Mouse (Mus musculus): Measurements from ENCODE around the gene Ndufs8. TPM values are rescaled to one million over a fixed set of nuclear protein-coding genes. Genes with fewer than 3 reads are reported as not detected.

Gene Ndufs8
- polyA plus RNA-seq, 1 experiment from 2014 or later, result 254 TPM

DNA sequence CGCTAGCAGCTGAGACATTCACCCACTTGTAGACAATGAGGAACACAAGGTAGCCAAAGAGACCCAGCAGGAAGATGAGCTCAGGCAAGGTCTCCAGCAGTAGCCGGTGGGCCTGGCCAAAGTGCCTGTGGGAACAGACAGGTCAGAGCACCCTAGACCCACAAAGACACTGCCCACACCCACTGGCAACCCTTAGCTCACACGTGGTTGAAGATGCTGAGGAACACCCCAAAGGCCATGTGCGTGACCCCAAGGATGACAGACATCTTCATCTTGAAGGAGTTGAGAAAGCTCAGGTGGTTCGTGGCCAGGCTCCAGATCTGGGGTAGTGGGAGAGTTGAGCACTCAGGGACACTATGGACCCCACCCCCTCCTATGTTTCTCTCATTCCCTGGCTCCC is 15.0 kb downstream of the Ndufs8 start:
- H3K4me3 ChIP-seq, result no peak overlapping the region
- H3K27ac ChIP-seq, result no peak overlapping the region
- ATAC-seq (ENCODE audit: insufficient number of reproducible peaks, low FRiP score, low TSS enrichment, low read depth), result no peak
- no peaks in the 10 kb centered on the region for H3K27me3 ChIP-seq
- no peak overlapping the region for H3K9ac ChIP-seq
- H3K36me3 ChIP-seq, result peaks cover 88% of the 10 kb centered on the region
- H3K4me2 ChIP-seq, result no peak overlapping the region
- H3K4me1 ChIP-seq, result no peaks in the 10 kb centered on the region
- 93% methylated on average over 5 of the region's 5 CpGs for WGBS
- no peaks in the 10 kb centered on the region for H3K9me3 ChIP-seq

DNA sequence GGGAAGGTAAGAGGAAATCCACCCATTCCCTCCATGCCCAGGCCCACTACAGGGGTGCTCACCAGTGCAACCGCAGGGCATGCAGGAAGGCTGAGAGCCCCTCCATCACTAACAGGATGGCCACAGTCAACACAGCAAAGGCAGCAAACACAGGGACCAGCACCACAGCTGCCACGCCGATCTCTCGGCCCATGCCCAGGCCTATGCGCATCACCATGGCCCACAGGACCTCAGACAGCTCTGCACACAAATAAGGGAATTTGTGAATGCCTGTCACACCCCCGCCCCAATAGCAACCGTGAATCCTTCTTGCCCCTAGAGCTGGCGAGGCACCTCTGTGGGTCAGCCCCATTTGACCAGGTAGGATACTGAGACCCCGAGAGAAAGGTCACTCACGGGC is 16.4 kb downstream of the Ndufs8 start:
- H3K4me3 ChIP-seq, result no peak overlapping the region
- peaks cover 88% of the 10 kb centered on the region for H3K36me3 ChIP-seq
- H3K4me1 ChIP-seq, result no peaks in the 10 kb centered on the region
- WGBS, result 90% methylated on average over 10 of the region's 10 CpGs
- H3K27me3 ChIP-seq, result no peaks in the 10 kb centered on the region
- ATAC-seq (ENCODE audit: insufficient number of reproducible peaks, low FRiP score, low TSS enrichment, low read depth), result no peak
- no peak overlapping the region for H3K27ac ChIP-seq
- no peak overlapping the region for H3K9ac ChIP-seq
- H3K4me2 ChIP-seq, result no peak overlapping the region
- no peaks in the 10 kb centered on the region for H3K9me3 ChIP-seq

DNA sequence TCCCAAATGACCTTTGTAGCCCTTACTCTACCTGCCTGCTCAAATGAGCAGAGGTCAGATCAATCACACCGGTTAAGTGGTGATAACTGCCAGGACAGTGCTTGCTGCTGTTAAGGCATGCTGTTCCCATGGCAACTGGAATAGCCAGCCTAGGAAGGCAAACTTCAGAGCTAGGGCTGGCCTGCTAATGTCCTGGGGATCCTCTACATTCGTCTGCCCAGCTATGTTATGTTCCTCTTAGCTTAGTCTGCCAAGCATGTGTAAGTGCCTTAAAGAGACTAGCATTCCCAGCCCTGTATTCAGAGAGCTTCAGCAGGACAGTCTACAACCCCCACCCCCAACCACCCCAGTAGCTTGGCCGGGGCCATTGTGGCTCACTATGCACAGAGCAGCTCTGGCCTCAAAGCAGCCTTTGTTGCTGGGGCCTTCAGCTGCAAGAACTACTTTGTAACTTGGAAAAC is 17.4 kb downstream of the Ndufs8 start:
- peaks cover 95% of the 10 kb centered on the region for H3K36me3 ChIP-seq
- 28% methylated on average over 3 of the region's 3 CpGs for WGBS
- H3K27ac ChIP-seq, result no peak overlapping the region
- no peaks in the 10 kb centered on the region for H3K27me3 ChIP-seq
- H3K4me3 ChIP-seq, result no peak overlapping the region
- no peaks in the 10 kb centered on the region for H3K9me3 ChIP-seq
- H3K9ac ChIP-seq, result no peak overlapping the region
- no peak for ATAC-seq (ENCODE audit: insufficient number of reproducible peaks, low FRiP score, low TSS enrichment, low read depth)
- no peaks in the 10 kb centered on the region for H3K4me1 ChIP-seq
- no peak overlapping the region for H3K4me2 ChIP-seq

DNA sequence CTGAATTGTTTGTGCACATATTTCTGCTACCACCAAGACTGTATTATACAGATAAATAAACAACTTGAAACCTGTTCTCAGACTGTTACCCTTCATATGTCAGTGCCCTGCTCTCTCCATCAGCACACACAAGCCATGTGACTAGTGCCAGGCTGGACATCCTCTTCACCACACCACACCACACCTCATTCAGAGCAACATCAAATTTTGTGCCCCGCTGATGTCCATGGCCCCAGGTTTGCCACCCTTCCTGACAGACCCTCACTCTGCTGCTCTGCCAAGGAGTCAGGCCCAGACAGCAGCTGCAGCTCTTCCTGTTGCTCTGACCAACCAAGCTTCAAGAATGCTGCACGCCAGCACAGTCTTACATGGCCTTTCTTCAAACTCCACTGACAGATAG is 18.3 kb downstream of the Ndufs8 start:
- 89% methylated on average over 2 of the region's 2 CpGs for WGBS
- peaks cover 95% of the 10 kb centered on the region for H3K36me3 ChIP-seq
- H3K4me1 ChIP-seq, result no peaks in the 10 kb centered on the region
- no peak overlapping the region for H3K9ac ChIP-seq
- no peak overlapping the region for H3K4me2 ChIP-seq
- H3K4me3 ChIP-seq, result no peak overlapping the region
- no peak overlapping the region for H3K27ac ChIP-seq
- H3K27me3 ChIP-seq, result no peaks in the 10 kb centered on the region
- ATAC-seq (ENCODE audit: insufficient number of reproducible peaks, low FRiP score, low TSS enrichment, low read depth), result no peak
- no peaks in the 10 kb centered on the region for H3K9me3 ChIP-seq

DNA sequence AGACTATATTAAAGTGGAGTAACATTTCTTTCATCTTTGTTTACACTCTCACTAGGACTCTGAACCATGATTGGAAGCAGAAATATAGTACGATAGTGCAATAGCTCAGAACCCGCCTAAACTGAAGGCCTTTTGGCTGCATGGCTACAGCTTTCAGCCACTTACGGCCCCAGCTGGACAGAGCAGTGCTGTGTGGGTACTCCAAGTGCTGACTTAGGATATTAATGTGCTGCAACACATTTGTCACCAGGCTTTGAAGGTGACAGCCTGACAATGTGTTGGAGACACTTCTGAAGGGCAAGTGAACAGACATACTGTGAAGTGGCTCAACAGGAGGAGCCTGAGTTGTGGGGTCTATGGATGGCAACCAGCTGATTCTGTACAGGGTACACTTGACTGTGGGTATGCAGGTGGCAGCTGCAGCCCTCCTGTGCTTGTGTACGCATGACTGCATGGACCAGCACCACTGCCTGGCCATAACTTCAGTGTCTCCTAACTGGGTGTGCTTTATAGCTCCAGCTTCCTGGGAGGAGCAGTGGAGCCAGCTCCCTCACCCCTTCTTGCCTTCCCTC is 18.9 kb downstream of the Ndufs8 start:
- Histone ChIP-seq H3K9me3 (no peaks in the 10 kb centered on the region), H3K9ac (no peak overlapping the region), H3K4me2 (no peak overlapping the region), H3K27me3 (no peaks in the 10 kb centered on the region), H3K36me3 (peaks cover 94% of the 10 kb centered on the region), H3K4me3 (no peak overlapping the region), H3K27ac (no peak overlapping the region), H3K4me1 (no peaks in the 10 kb centered on the region)
- no peak for ATAC-seq (ENCODE audit: insufficient number of reproducible peaks, low FRiP score, low TSS enrichment, low read depth)
- WGBS, result 93% methylated on average over 4 of the region's 4 CpGs

DNA sequence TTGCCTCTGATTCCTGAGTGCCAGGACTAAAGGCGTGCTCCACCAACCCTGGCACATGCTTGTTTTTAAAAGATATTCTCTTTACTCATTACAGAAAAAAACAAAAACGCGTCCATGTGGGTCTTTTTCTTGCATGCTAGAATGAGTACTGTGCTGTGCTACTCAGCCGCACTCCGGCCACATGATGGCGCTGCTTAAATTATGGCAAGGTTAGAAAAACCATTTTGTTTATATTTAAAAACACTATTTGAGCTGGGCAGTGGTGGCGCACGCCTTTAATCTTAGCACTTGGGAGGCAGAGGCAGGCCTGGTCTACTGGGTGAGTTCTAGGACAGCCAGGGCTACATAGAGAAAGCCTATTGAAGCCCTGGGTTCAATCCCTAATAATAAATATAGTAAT is 22.4 kb downstream of the Ndufs8 start:
- Histone ChIP-seq H3K4me2 (no peak overlapping the region), H3K9ac (no peak overlapping the region), H3K27ac (no peak overlapping the region), H3K27me3 (no peaks in the 10 kb centered on the region), H3K36me3 (peaks cover 81% of the 10 kb centered on the region), H3K4me3 (no peak overlapping the region), H3K9me3 (no peaks in the 10 kb centered on the region), H3K4me1 (no peaks in the 10 kb centered on the region)
- ATAC-seq (ENCODE audit: insufficient number of reproducible peaks, low FRiP score, low TSS enrichment, low read depth), result no peak
- WGBS, result 85% methylated on average over 8 of the region's 8 CpGs

DNA sequence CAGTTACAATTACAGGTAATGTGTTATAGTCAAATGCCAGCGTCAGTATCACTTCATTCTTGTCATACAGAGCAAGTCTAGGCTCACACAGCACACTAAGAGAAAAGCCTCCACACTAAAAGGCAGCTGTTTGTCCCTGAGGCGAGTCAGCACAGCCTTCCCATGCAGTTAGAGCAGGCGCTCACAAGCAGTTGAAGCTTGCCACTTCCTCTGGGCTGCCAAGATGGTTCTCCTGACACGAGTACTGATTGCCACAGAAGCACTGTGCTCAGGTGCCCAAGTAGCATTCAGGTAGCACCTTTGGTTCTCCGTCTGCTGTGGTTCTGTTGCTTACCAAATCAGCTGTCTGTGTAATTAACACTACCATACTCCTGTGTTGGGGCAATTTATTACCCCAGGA is 23.5 kb downstream of the Ndufs8 start:
- H3K9me3 ChIP-seq, result no peaks in the 10 kb centered on the region
- H3K9ac ChIP-seq, result no peak overlapping the region
- H3K4me1 ChIP-seq, result 0 out of 2 replicates have a peak, but pooled peaks cover 2% of the 10 kb centered on the region
- no peak overlapping the region for H3K4me3 ChIP-seq
- H3K27ac ChIP-seq, result no peak overlapping the region
- no peak for ATAC-seq (ENCODE audit: insufficient number of reproducible peaks, low FRiP score, low TSS enrichment, low read depth)
- H3K27me3 ChIP-seq, result no peaks in the 10 kb centered on the region
- WGBS, result 82% methylated on average over 5 of the region's 5 CpGs
- H3K4me2 ChIP-seq, result no peak overlapping the region
- peaks cover 75% of the 10 kb centered on the region for H3K36me3 ChIP-seq

DNA sequence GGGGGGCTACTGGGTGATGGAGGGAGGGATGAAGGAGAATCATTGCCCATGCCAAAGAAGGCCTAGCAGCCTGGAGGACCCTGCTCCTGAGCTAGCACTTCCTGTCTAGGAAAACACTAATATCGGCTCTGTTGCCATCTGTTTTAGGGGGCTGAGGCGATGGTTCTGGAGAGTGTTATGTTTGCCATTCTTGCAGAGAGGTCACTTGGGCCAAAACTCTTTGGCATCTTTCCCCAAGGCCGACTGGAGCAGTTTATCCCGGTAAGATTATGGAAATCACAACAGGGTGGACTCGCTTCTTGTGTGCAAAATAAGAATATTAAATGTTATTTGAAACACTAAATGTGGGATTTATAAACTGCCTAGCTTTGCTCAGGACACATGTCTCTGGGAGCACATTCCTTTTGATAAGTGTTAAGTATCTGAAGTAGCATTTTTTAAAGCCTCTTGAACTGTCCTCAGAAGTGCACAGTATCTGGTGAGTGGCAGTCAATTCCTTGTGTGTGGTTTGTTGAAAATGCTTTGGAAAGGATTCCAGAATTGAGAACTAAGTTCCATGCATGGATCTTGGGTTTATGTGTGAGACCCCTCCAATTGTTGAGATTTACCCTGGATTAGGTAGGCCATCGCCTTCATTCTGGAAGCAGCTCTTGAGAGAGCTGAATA is 28.1 kb downstream of the Ndufs8 start:
- 60% methylated on average over 6 of the region's 6 CpGs for WGBS
- Histone ChIP-seq H3K4me2 (no peak overlapping the region), H3K36me3 (peaks cover 30% of the 10 kb centered on the region), H3K4me3 (no peak overlapping the region), H3K27ac (no peak overlapping the region), H3K9me3 (no peaks in the 10 kb centered on the region), H3K9ac (no peak overlapping the region), H3K27me3 (no peaks in the 10 kb centered on the region), H3K4me1 (0 out of 2 replicates have a peak, but pooled peaks cover 5% of the 10 kb centered on the region)
- no peak for ATAC-seq (ENCODE audit: insufficient number of reproducible peaks, low FRiP score, low TSS enrichment, low read depth)

DNA sequence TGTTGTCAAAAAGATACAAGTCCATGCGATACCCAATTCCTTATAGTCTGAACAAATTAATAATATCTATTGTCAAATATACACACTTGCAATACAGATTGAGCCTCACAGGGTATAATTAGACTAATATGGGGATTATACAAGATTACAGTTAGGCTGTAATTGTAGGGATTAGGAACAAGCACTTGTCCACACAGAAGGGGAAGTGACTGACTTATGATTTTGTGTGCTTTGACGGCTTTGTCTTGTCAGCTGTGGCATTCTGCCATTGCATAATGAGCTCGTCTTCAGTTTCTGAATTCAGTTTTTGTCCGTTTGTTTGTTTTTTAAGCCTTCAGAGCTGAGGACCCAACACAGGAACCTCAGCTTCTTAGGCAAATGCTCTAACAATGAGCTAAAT is 30.4 kb downstream of the Ndufs8 start:
- 86% methylated on average over 4 of the region's 4 CpGs for WGBS
- Histone ChIP-seq H3K27ac (no peak overlapping the region), H3K27me3 (no peaks in the 10 kb centered on the region), H3K9me3 (no peaks in the 10 kb centered on the region), H3K36me3 (peaks cover 19% of the 10 kb centered on the region; the same call in 1 of the 2 replicates), H3K4me1 (0 out of 2 replicates have a peak, but pooled peaks cover 5% of the 10 kb centered on the region), H3K9ac (no peak overlapping the region), H3K4me3 (no peak overlapping the region), H3K4me2 (no peak overlapping the region)
- no peak for ATAC-seq (ENCODE audit: insufficient number of reproducible peaks, low FRiP score, low TSS enrichment, low read depth)

DNA sequence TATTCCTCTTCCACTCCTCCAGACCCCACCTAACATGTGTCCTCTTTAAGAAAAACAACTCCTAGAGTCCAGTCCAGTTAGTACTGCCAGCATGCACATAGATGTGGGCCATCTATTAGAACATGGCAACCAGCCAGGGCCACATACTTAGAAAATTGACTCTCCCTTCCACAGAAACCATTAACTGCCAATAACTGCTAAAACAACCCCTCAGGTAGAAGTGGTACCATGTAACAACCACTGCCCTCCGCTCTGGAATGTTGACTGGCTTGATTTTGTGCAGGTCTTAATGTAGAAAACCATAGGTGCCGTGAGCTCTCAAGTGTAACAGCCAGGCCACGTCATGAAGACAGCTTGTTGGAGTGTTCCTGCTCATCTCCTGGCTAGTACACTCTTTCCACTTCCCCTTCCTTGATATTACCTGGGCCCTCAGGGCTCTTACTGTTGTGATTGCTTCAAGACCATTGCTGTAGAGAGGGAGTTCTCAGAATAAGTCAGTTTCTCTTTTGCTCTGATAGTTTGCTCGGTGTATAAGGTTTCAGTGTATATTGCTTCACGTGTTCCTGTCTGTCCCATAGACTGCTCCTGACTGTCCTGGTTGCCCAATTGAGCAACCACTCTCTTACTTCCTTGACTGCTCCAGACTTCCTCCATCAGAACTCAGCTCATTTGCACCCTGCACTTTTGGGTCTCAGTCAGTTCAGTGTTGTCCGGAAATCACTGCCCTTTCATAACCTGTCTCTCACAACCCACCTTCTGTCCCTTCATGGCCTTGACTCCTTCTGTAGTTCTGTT is 32.3 kb downstream of the Ndufs8 start:
- Histone ChIP-seq H3K9ac (no peak overlapping the region), H3K9me3 (no peaks in the 10 kb centered on the region), H3K4me3 (no peak overlapping the region), H3K4me2 (no peak overlapping the region), H3K27me3 (no peaks in the 10 kb centered on the region), H3K27ac (no peak overlapping the region), H3K36me3 (peaks cover 17% of the 10 kb centered on the region; the same call in 1 of the 2 replicates), H3K4me1 (0 out of 2 replicates have a peak, but pooled peaks cover 5% of the 10 kb centered on the region)
- WGBS, result 59% methylated on average over 6 of the region's 6 CpGs
- no peak for ATAC-seq (ENCODE audit: insufficient number of reproducible peaks, low FRiP score, low TSS enrichment, low read depth)

DNA sequence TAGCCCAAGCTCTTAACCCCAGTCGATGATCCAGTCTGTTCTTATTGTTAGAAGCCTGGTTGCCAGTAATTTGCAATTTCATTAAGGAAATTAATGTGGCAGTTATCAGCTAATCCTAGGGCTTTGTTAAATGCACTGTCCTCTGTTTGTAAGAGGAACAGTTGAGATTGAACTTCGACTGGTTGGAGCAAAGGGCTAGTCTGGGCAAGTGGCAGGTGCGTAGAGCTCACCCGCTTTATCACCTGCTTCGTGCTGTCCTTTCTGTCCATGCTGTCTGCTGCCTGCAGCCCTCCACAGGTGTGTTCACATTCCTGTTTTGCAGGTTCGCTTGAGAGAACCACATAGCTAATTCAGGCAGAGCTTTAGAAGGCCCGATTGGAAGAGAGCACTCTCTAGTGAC is 37.5 kb downstream of the Ndufs8 start:
- WGBS, result 72% methylated on average over 7 of the region's 7 CpGs
- Histone ChIP-seq H3K4me2 (no peak overlapping the region), H3K4me3 (no peak overlapping the region), H3K27ac (no peak overlapping the region), H3K4me1 (0 out of 2 replicates have a peak, but pooled peaks cover 2% of the 10 kb centered on the region), H3K9me3 (no peaks in the 10 kb centered on the region), H3K36me3 (0 out of 2 replicates have a peak, but pooled peaks cover 11% of the 10 kb centered on the region), H3K27me3 (no peaks in the 10 kb centered on the region), H3K9ac (no peak overlapping the region)
- ATAC-seq (ENCODE audit: insufficient number of reproducible peaks, low FRiP score, low TSS enrichment, low read depth), result no peak

DNA sequence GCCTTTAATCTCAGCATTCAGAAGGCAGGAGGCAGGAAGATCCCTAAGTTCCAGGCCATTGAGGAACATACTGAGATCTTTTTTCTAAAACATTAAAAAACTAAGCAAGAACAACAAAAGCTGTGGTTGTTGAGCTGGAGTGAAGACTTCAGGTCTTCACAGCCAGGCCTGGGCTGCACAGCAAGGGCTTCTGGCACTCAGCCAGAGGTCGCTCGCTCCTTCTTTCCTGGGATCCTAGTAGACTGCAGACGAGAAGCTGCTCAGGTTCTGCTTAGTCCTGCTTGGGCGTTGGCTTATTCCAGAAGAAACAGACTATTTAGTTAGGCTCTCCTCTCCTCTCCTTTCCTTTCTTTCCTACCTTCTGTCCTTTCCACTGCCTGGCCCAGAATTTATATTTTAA is 40.2 kb downstream of the Ndufs8 start:
- H3K27ac ChIP-seq, result no peak overlapping the region
- ATAC-seq (ENCODE audit: insufficient number of reproducible peaks, low FRiP score, low TSS enrichment, low read depth), result no peak
- H3K9me3 ChIP-seq, result no peaks in the 10 kb centered on the region
- no peak overlapping the region for H3K4me3 ChIP-seq
- no peak overlapping the region for H3K4me2 ChIP-seq
- H3K36me3 ChIP-seq, result 0 out of 2 replicates have a peak, but pooled peaks cover 11% of the 10 kb centered on the region
- no peaks in the 10 kb centered on the region for H3K27me3 ChIP-seq
- no peaks in the 10 kb centered on the region for H3K4me1 ChIP-seq
- H3K9ac ChIP-seq, result no peak overlapping the region
- WGBS, result 65% methylated on average over 4 of the region's 4 CpGs
